Mouse (Mus musculus) forebrain, embryonic 11.5 days (tissue): Measurements from ENCODE around the gene Mad1l1. TPM values are rescaled to one million over a fixed set of nuclear protein-coding genes. Genes with fewer than 3 reads are reported as not detected.
A peak's percentile ranks its signal among the peaks of the same experiment; 100 is the strongest.
"Not testable (repeated sequence)": the region's sequence is repeated elsewhere in the genome, so short reads cannot be mapped to it uniquely, and the experiment has no call there.

Experiments used
- ATAC-seq: fragments of 200-750 bp; cut with Nextera tagmentation; replicated peaks from 2 replicates; pipeline ENCODE4 v1.8.0; 2017; ENCODE audit warnings: moderate TSS enrichment; ENCODE audit not compliant: low FRiP score
- DNase-seq: peaks from one replicate; pipeline ENCODE4 v3.0.0-alpha.2; 2017; ENCODE audit warnings: low spot score
- H3K27ac ChIP-seq: fragments of 300-500 bp; sonication (generic); 2 replicates; pipeline ENCODE4 v1.5.1; 2014; ENCODE audit warnings: low read depth, low read length
- H3K27me3 ChIP-seq: fragments of 300-500 bp; sonication (generic); 2 replicates; pipeline ENCODE4 v1.6.1; 2014; ENCODE audit warnings: mild to moderate bottlenecking, low read length, mixed read lengths; ENCODE audit not compliant: control insufficient read depth, insufficient read depth
- H3K36me3 ChIP-seq: fragments of 300-500 bp; sonication (generic); 2 replicates; pipeline ENCODE4 v1.6.1; 2014; ENCODE audit warnings: mild to moderate bottlenecking, low read length, moderate library complexity, mixed read lengths; ENCODE audit not compliant: control insufficient read depth, insufficient read depth
- H3K4me1 ChIP-seq: fragments of 300-500 bp; sonication (generic); replicated peaks from 2 replicates; pipeline ENCODE4 v1.6.1; 2014; ENCODE audit warnings: low read length, mixed read lengths; ENCODE audit not compliant: control insufficient read depth, insufficient read depth
- H3K4me2 ChIP-seq: fragments of 300-500 bp; sonication (generic); 2 replicates; pipeline ENCODE4 v1.6.1; 2014; ENCODE audit warnings: low read depth, mild to moderate bottlenecking, low read length, moderate library complexity, mixed read lengths; ENCODE audit not compliant: severe bottlenecking
- H3K4me3 ChIP-seq: fragments of 300-500 bp; sonication (generic); 2 replicates; pipeline ENCODE4 v1.5.1; 2014; ENCODE audit warnings: low read depth, low read length
- H3K9ac ChIP-seq: fragments of 300-500 bp; sonication (generic); 2 replicates; pipeline ENCODE4 v1.6.1; 2014; ENCODE audit warnings: low read length
- H3K9me3 ChIP-seq: fragments of 300-500 bp; sonication (generic); 2 replicates; pipeline ENCODE4 v1.6.1; 2016; ENCODE audit warnings: low read length, mixed read lengths; ENCODE audit not compliant: control insufficient read depth
- WGBS: fragments of 180-500 bp; shearing (Covaris S2); extraction: QIAGEN DNeasy Blood & Tissue Kit; methylation state at CpG from one replicate; pipeline ENCODE4 v1.1.7; 2014; 5-methylcytosine and 5-hydroxymethylcytosine counted together
- polyA plus RNA-seq: library from polyadenylated mRNA; unstranded; fragments of >200 nt; fragmentation: Nextera tagmentation; extraction: Ambion mirVana; gene quantifications from 2 replicates; pipeline ENCODE4 v1.2.1, GENCODE M21; 2014

Mad1l1 gene
- 52.7 and 53.8 TPM in 2 replicates for polyA plus RNA-seq

DNA sequence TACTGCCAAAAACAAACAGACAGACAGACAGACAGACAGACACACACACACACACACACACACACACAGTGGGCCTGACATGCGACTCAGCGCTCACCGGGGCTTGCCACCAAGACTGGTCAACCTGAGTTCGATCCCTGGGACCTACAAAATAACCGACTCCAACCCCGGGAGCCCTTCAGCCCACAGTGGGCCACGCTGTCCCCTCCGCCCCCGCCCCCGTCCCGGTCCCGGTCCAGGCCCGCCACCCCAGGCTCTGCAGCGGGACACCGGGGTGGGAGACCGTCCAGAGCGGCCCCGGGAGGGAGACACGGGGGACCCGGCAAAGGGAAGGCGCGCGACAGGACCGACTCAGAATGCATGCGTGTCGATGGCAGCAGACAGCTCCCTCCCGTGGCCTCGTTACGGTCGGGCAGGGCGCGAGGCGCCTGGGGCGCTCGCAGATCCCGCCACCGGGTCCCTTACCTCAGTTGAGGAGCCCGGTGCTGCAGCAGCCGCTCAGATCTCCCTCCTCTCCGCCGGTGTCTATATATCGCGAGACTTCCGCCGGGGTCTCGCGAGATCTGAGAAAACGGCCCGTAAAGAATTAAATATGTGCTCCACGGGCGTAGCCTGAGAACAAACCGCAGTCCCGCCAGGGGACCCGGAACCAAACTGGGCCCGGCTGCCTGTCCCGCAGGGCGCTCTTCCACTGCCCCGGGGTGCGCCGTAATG lies at the start of gene Mad1l1, which contains the start of gene Nudt1:
Gene Mad1l1 (minus strand): TSS at position 511 of the 714 bp plus-strand sequence.
Gene Nudt1 (plus strand): TSS at position 615 of the 714 bp plus-strand sequence.
- no peaks in the 10 kb centered on the region; the same call in 1 of the 2 replicates for H3K36me3 ChIP-seq
- H3K4me3 ChIP-seq: peak within 1 kb of the TSS; percentile 90
- DNase-seq: peak; percentile 94
- H3K9me3 ChIP-seq: no peaks in the 10 kb centered on the region
- peak; percentile 90 for ATAC-seq
- WGBS: under 1% methylated on average over 58 of the region's 60 CpGs
- no peaks in the 10 kb centered on the region for H3K27me3 ChIP-seq
- peak within 1 kb of the TSS; percentile 74 for H3K4me2 ChIP-seq
- H3K9ac ChIP-seq: peak within 1 kb of the TSS; percentile 98
- peaks cover 3% of the 10 kb centered on the region; the same call in 1 of the 2 replicates for H3K4me1 ChIP-seq
- H3K27ac ChIP-seq: peak within 1 kb of the TSS; percentile 55

- Histone ChIP-seq H3K9ac (no peak overlapping the region), H3K27me3 (no peaks in the 10 kb centered on the region), H3K4me2 (no peak overlapping the region), H3K27ac (no peak overlapping the region), H3K9me3 (no peaks in the 10 kb centered on the region), H3K36me3 (no peaks in the 10 kb centered on the region), H3K4me1 (no peaks in the 10 kb centered on the region), H3K4me3 (no peak overlapping the region)
- WGBS: 90% methylated on average over 6 of the region's 6 CpGs
- DNase-seq: no peak
- ATAC-seq: no peak
These were observed 49.3 kb upstream of the Mad1l1 start for GRCm38 (mm10) chr5:140370446-140371254.

DNA sequence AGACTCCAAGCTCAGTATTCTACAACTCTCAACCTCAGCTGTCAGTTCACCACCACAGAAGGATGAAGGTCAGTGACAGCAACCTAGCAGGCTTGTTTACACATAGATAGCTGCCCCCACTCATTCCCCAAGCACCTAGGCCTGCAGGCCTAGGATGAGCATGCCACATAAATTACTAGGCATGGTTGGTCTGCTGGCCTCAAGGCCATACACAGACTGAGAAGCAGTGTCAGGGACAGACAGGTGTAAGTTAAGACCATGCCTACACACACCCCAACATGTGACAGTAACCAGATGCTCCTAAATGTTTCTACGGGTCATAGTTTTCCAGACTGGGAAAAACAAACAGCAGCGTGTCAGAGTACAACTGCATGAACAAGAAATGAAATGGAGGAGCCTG lies 48.1 kb upstream of the Mad1l1 start:
- no peaks in the 10 kb centered on the region for H3K27me3 ChIP-seq

DNA sequence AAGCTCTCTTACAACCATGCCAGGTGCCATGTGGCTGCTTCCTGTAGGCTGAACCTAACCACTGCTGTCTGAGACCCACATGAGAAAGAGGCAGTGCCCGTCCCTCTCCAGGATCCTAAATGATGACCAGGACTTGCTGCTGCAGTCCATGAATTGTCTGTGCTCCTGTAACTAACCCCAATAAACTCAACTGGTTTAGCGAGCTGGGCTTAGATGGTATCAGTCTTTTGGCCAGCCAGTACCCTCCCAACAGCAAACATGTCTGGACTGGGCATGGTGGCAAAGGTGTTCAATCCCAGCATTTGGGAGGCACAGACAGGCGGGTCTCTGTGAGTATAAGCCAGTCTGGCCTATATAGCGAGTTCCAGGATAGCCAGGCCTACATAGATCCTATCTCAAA lies 47.6 kb upstream of the Mad1l1 start:
- H3K4me1 ChIP-seq: no peaks in the 10 kb centered on the region
- no peak overlapping the region for H3K9ac ChIP-seq
- H3K4me2 ChIP-seq: no peak overlapping the region
- H3K4me3 ChIP-seq: no peak overlapping the region
- no peak overlapping the region for H3K27ac ChIP-seq
- WGBS: 89% methylated on average over 4 of the region's 4 CpGs
- ATAC-seq (no peak), DNase-seq (no peak)
- H3K9me3 ChIP-seq: no peaks in the 10 kb centered on the region
- H3K36me3 ChIP-seq: no peaks in the 10 kb centered on the region
- no peaks in the 10 kb centered on the region for H3K27me3 ChIP-seq

More for the DNA sequence above, 48.1 kb upstream of the Mad1l1 start:
- no peak for ATAC-seq
- Histone ChIP-seq H3K27ac (no peak overlapping the region), H3K4me1 (no peaks in the 10 kb centered on the region), H3K4me3 (no peak overlapping the region), H3K36me3 (no peaks in the 10 kb centered on the region), H3K9me3 (no peaks in the 10 kb centered on the region), H3K4me2 (no peak overlapping the region), H3K9ac (no peak overlapping the region)
- 93% methylated on average over 2 of the region's 2 CpGs for WGBS
- DNase-seq: no peak

DNA sequence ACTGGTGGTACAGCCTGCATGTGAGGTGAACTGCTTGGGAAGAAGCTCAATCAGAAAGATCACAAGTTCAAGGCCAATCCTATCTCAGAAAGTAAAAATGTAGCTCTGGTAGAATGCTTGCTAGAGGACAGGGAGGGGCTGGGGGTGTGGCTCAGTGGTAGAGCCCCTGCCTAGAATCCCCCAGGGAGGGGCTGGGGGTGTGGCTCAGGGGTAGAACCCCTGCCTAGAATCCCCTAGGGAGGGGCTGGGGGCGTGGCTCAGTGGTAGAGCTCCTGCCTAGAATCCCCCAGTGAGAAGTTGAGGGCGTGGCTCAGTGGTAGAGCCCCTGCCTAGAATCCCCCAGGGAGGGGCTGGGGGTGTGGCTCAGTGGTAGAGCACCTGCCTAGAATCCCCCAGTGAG lies 46.8 kb upstream of the Mad1l1 start:
- 82% methylated on average over 2 of the region's 2 CpGs for WGBS

DNA sequence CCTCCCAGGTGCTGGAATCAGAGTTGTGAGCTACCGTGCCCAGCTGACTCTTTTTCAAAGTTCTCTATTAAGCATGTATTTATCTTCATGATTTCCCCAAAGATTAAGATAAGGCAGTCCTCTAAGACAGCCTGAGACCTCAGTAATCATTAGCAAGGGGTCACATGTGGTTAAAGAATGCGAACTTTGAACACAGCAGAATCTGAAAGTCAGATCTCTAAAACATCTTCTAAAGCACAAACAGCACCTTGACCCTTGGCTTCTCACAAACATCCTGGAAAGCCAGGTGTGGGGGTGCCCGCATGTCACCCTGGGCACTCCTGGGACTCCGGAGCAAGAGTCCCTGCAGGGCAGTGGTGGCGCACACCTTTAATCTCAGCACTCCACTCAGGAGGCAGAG lies 43.1 kb upstream of the Mad1l1 start:
- Histone ChIP-seq H3K4me1 (no peaks in the 10 kb centered on the region), H3K36me3 (no peaks in the 10 kb centered on the region), H3K27me3 (no peaks in the 10 kb centered on the region), H3K4me2 (no peak overlapping the region), H3K9ac (no peak overlapping the region), H3K9me3 (no peaks in the 10 kb centered on the region), H3K4me3 (no peak overlapping the region), H3K27ac (no peak overlapping the region)
- DNase-seq (no peak), ATAC-seq (no peak)
- WGBS: 96% methylated on average over 5 of the region's 5 CpGs

More for the DNA sequence above, 46.8 kb upstream of the Mad1l1 start:
- not testable (repeated sequence) for H3K36me3 ChIP-seq, ATAC-seq, H3K9me3 ChIP-seq, DNase-seq, H3K27me3 ChIP-seq, H3K4me2 ChIP-seq, H3K4me3 ChIP-seq, H3K27ac ChIP-seq, H3K4me1 ChIP-seq, H3K9ac ChIP-seq

DNA sequence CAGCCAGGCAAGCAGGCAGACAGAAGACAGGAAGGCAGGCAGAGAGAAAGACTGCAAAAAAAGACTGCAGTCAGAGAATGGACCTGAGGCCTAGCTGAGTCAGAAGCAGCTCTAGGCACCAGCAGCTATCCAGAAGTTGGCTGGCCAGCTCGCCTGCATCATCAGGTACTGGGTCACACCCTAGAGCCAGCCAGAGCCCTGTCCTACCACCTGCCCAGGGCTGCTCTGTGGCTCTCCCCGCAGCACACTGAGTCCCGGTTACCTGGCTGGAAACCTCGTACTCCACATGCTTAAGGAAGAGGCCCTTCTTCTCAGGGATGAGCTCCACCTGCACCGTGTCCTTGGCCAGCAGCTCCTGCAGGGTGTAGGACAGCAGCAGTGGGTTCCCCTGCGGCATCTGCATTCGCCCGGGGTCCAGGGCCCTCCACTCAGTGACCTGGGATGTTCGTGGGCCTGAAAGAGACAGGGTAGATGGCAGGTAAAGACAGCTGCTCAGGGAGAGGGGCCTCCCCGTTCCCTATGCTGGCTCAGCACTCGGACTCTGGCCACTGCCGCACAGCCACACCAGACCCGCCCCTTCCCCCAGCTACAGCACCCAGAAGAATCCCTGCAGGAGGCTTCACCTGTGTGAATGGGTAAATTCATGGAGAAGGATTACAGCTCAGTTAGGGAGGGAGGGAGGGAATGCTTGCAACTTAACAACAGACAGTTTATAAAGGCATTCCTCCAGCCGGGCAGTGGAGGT lies 38.8 kb upstream of the Mad1l1 start:
- Histone ChIP-seq H3K36me3 (peaks cover 3% of the 10 kb centered on the region; the same call in 1 of the 2 replicates), H3K4me1 (no peaks in the 10 kb centered on the region), H3K4me3 (no peak overlapping the region), H3K9ac (no peak overlapping the region), H3K4me2 (no peak overlapping the region), H3K9me3 (no peaks in the 10 kb centered on the region), H3K27me3 (no peaks in the 10 kb centered on the region), H3K27ac (no peak overlapping the region)
- 70% methylated on average over 14 of the region's 14 CpGs for WGBS
- DNase-seq (no peak), ATAC-seq (no peak)

GRCm38 (mm10) chr5:140357466-140357865 lies 36.1 kb upstream of the Mad1l1 start:
- Histone ChIP-seq H3K27me3 (no peaks in the 10 kb centered on the region), H3K4me2 (no peak overlapping the region), H3K9me3 (no peaks in the 10 kb centered on the region), H3K9ac (no peak overlapping the region), H3K36me3 (peaks cover 6% of the 10 kb centered on the region; the same call in 1 of the 2 replicates), H3K4me3 (no peak overlapping the region), H3K4me1 (no peaks in the 10 kb centered on the region), H3K27ac (no peak overlapping the region)
- no peak for ATAC-seq
- 91% methylated on average over 3 of the region's 3 CpGs for WGBS
- DNase-seq: no peak
